Mouse (Mus musculus) large intestine, adult 2 months (tissue): ENCODE data around the gene Adpgk. TPM values are rescaled to one million over a fixed set of nuclear protein-coding genes. Genes with fewer than 3 reads are reported as not detected.

Experiments used
- DNase-seq: peaks from one replicate; pipeline ENCODE4 v3.0.0-alpha.2; 2012; ENCODE audit warnings: low read depth, low spot score
- WGBS: fragments of 180-500 bp; shearing (Covaris S2); methylation state at CpG from one replicate; pipeline ENCODE4 v1.1.7; 2018; 5-methylcytosine and 5-hydroxymethylcytosine counted together
- polyA plus RNA-seq: library from polyadenylated mRNA; depleted of rRNA; stranded (reverse); fragments of >200 nt; gene quantifications from 2 replicates; pipeline ENCODE4 v1.2.3, GENCODE M21; 2012

Adpgk gene
- polyA plus RNA-seq, 1 experiment, result 14.9 TPM

GRCm38 (mm10) chr9:59288058-59288457 lies 3.3 kb upstream of the Adpgk start:
- WGBS, result 86% methylated on average over 5 of the region's 5 CpGs
- no peak for DNase-seq

DNA sequence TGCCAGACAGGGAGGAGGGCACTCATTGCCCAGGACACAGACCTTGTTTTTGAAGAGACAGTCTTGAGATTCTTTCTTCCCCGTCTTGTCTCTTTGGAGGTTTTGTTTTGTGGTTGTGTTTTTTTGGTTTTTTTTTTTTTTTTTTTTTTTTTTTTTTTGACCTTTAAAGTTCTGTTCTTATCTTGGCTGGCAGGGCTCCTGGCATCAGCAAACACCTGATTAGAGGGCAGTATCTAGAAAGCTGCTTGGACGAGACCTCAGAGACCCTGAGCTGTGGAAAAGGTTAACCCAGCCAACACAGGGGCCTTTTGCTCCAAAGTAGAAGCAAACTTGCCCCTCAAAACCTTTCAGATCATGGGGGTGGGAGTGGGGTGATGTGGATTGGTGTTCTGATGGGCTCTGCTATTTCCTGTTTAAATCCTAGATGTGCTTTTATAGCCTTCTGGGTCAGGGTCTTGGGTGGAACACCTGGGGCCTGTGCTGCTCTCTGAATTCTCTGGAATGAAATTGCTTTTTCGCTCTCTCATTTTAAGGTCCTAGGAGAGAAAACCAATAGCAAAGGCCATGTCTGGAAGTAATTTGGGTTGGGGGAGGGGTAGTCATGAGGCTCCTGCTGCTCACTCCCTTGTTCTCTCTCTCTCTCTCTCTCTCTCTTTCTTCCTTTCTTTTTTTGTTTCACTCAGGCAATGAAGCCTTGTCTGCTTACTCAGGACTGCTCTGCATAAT lies 2.5 kb upstream of the Adpgk start:
- DNase-seq, result no peak
- WGBS, result 86% methylated on average over 3 of the region's 3 CpGs

DNA sequence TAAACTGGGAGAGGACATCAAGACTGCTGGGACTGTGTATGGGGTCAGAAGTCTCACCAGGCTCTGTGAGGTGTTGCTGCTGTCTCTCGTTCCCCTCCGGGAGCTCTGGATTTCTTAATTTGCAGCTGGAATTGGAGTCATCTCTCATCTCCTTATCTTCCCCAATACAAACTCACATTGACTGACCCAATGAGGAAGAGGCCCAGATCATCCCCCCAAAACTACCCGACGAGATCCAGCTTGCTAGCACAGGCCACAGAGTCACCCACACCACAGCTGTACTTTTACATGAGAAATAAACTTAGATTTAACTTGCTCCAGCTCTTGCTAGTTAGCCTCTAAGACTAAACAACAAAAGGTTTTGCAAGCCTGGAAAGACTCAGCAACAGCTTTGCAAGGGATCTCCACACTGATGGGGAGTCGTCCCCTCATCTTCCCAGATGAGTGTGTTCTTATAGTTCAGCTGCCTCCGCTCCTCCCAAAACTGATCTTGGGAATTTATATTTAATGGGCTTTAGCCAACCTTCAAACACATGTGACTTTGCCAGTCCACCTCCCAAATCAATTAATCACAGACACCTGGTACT lies 1.7 kb upstream of the Adpgk start:
- 88% methylated on average over 6 of the region's 6 CpGs for WGBS
- no peak for DNase-seq

GRCm38 (mm10) chr9:59291688-59292492 lies 532 bp downstream of the Adpgk start:
- no peak for DNase-seq
- WGBS, result under 1% methylated on average over 50 of the region's 50 CpGs

GRCm38 (mm10) chr9:59292493-59292875 lies 1.1 kb downstream of the Adpgk start:
- 22% methylated on average over 3 of the region's 3 CpGs for WGBS
- no peak for DNase-seq

GRCm38 (mm10) chr9:59296419-59296818 lies 5.1 kb downstream of the Adpgk start:
- 83% methylated on average over 2 of the region's 2 CpGs for WGBS

DNA sequence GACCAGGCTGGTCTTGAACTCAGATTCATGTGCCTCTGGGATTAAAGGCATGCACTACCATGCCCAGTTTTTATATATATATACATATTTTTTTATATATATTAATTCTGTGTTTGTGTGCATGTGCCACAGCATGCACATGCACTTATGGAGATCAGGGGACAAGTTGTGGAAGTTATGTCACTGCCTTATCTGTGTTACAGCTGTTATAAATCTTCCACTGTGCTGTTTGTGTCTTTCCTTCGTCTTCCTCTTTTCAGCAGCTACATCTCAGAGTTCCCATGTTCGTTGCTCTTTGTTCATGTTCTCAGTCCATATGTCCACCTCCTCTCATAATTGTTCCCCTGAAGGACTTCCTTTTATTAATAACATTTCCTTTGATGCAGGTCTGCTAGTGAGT lies 16.5 kb downstream of the Adpgk start:
- no peak for DNase-seq
- WGBS, result 83% methylated on average over 2 of the region's 2 CpGs

More at GRCm38 (mm10) chr9:59296419-59296818, 5.1 kb downstream of the Adpgk start:
- no peak for DNase-seq

DNA sequence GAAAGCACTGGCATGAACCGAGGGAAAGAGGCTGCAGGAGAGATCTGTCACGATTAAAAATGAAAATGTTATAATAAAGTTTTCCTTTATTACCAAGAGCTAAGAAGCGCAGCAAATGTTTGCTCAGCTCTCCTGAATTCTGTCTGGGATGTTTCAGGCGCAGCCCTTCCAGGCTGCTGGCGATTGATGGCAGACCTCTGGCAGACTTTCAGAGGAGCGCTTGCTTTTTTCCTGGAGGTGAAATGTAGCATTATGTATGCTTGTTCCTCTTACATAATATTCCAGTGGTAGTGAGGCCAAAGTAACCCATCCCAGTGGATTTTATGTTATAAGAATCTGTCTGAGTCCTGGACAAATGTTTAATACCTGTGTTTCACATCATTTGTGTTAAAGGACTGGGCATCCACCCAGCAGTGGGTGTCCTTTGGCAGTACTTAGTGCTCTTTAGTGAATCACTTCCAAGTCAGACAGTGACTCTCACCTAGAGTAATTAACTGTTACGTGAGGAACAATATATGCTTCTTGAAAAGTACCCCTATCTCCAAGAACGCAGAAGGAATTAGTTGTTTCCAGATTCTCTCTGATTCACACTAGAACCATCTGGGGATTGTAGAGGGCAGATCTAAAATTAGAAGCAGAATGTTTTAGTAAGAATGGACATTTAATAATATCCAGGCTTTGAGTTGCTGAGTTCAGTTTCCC lies 19.4 kb downstream of the Adpgk start:
- WGBS, result 86% methylated on average over 8 of the region's 8 CpGs
- no peak for DNase-seq

DNA sequence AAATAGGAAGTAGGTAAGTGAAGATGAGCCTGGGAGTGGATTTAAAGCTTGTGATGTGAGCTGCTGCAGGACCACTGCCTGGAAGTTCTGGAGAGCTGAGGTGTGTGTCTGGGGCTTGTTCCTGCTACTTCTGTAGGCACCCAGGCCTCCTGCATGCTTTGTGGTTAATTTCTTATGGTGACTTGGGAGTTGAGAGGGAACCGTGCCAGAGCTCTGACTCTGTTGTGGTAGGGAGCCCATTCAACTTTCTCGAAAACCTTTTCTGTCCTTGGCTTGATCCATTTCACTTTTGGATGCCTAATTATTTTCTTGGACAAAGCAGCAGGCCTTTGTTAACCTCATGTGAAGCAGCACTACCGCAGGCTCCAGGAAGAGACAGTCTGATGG lies 19.9 kb downstream of the Adpgk start:
- WGBS, result 76% methylated on average over 3 of the region's 3 CpGs
- DNase-seq, result no peak

DNA sequence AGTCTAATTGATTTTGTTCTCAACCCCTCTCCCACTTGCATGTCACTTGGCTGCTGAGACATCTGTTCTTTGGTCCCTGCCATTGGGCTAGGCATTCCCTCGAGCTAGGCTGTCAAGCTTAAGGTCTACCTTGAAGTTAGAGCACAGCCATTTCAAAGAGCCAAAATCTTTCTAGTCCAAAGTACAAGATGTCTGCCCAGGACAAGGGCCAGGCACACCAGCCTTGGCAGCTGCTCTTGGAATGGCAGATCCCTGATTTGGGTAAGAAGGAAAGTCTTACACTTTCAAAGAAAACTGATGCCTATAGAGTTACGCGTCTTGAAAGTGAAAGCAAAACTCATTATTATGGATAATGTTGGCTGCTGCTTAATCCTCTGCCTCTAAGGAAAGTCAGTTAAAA lies 24.8 kb downstream of the Adpgk start:
- no peak for DNase-seq
- 79% methylated on average over 3 of the region's 3 CpGs for WGBS

DNA sequence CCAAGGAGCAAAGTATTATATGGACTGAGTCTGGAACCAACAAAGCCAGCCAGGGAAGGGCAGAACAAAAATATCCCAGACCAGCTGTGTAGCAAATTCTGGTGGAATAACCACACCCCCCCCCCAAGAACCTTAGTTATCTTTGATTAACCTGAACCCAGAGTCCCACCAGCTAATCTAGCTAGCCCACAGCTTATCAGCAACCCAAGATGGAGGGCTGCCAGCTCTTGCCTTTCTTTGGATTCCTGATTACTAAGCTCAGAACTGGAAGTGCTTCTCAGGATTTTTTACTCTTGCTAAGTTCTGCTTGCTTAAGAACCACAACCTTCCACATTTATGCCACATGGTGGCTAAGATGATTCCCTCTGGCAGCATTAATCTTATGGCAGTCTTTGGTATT lies 33.0 kb downstream of the Adpgk start:
- DNase-seq, result no peak

GRCm38 (mm10) chr9:59330055-59330454 lies 38.7 kb downstream of the Adpgk start:
- DNase-seq, result no peak
- 80% methylated on average over 5 of the region's 5 CpGs for WGBS

GRCm38 (mm10) chr9:59336539-59336938 lies 45.2 kb downstream of the Adpgk start:
- no peak for DNase-seq
- WGBS, result 93% methylated on average over 3 of the region's 3 CpGs

- no peak for DNase-seq
- 94% methylated on average over 5 of the region's 5 CpGs for WGBS
These were observed 46.5 kb downstream of the Adpgk start for GRCm38 (mm10) chr9:59337889-59338288.

GRCm38 (mm10) chr9:59338411-59338810 lies 47.1 kb downstream of the Adpgk start:
- 81% methylated on average over 5 of the region's 5 CpGs for WGBS
- DNase-seq, result no peak

DNA sequence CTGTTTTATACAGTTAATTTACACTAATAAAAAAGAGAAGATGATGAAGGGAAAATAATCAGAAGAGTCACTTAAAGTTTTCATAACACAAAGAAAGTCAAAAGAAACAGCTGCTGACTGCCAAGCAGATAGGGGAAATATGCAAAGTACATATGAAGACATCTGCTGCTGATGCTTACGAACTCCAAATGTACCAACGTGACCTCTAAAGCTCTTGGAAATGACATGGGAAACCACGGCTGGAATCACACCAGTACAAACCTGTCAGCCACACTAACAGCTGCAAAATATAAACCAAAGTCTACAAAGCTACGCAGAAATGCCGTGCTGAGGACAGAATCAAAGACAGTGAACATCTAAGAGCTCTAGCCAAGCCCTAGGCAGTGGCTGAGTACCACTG lies 47.7 kb downstream of the Adpgk start:
- no peak for DNase-seq

GRCm38 (mm10) chr9:59340002-59340401 lies 48.6 kb downstream of the Adpgk start:
- 85% methylated on average over 9 of the region's 9 CpGs for WGBS
- DNase-seq, result no peak

More for the DNA sequence above, 47.7 kb downstream of the Adpgk start:
- WGBS, result 67% methylated on average over 5 of the region's 5 CpGs

DNA sequence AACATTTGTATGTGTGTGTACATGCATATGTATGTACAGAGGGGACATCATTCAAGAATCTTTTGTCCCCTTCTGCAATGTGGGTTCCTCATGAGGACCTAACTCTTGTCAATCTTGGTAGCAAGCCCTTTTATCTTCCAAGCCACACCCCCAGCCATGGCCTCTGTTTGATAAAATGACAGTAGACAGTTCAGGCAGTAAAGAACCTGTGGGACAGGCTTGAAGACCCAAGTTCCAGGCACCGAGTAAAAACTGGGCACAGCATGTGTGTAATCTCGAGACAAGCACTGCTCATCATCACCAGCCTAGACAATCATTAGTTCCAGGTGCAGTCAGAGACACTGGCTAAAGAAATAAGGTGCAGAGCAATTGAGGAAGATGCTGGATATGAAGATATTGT lies 54.8 kb downstream of the Adpgk start:
- DNase-seq, result no peak
- WGBS, result 45% methylated on average over 2 of the region's 2 CpGs

- DNase-seq, result no peak
- 7% methylated on average over 15 of the region's 15 CpGs for WGBS
These were observed 61.4 kb downstream of the Adpgk start for GRCm38 (mm10) chr9:59352586-59353252.

GRCm38 (mm10) chr9:59353253-59353639 lies 61.9 kb downstream of the Adpgk start, which contains the start of gene Bbs4:
Gene Bbs4, minus strand, starts transcription at chr9:59353508.
- DNase-seq, result peak; percentile 73
- WGBS, result 0% methylated on average over 32 of the region's 32 CpGs
